Mouse (Mus musculus): Measurements from ENCODE around the gene Gnb1. TPM values are rescaled to one million over a fixed set of nuclear protein-coding genes. Genes with fewer than 3 reads are reported as not detected.
"Not testable (repeated sequence)": the region's sequence is repeated elsewhere in the genome, so short reads cannot be mapped to it uniquely, and the experiment has no call there.

The Gnb1 gene
- polyA plus RNA-seq, 1 experiment from 2014 or later = 300 TPM

DNA sequence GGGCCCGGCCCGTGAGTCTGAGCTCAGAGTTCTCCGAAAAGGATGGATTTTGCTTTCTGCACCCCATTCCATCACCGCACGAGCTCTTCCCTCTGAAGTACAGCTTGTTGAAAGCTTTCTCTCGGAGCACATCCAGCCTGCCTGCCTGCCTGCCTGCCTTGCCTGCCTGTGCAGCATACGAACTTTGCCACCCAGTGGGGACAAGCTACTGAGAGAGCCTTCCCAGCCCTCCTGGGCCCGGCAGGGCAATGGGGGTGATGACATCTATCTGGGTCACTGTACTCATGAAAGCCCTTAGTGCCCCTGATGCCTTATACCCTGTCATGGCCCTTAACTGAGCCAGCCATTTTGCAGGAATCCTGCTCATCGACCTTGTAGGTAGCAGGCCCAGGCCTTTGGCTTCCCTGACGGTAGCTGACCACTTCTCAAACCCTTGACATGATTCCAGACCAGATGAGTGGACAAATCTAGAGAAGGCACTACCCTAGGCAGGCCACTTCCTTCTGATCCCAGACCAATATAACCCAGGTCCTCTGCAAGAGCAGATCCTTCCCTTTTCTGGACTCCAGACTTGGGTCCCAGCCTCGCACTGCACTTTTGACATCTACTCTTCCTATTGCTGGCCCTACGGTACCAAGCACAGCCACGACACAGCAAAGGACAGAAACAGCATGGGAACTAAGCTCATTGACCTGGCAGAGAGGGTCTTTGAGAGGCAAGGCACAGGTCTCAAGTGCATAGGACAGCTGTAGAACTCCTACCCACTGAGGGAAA lies 23.7 kb upstream of the Gnb1 start:
- no peak overlapping the region for H3K4me2 ChIP-seq (ENCODE audit: low read depth, low read length)
- no peak overlapping the region for H3K4me3 ChIP-seq (ENCODE audit: low read length)
- H3K4me1 ChIP-seq (ENCODE audit: control insufficient read depth, insufficient read depth, low read length) = no peaks in the 10 kb centered on the region
- no peak overlapping the region for H3K27ac ChIP-seq (ENCODE audit: low read length)
- 84% methylated on average over 13 of the region's 13 CpGs for WGBS
- no peak for ATAC-seq
- no peaks in the 10 kb centered on the region for H3K27me3 ChIP-seq (replicated peaks; ENCODE audit: control insufficient read depth, insufficient read depth, low read length)
- no peaks in the 10 kb centered on the region for H3K9me3 ChIP-seq (ENCODE audit: control insufficient read depth, low read length)
- no peak overlapping the region for H3K9ac ChIP-seq (ENCODE audit: low read depth, low read length)
- H3K36me3 ChIP-seq (ENCODE audit: control insufficient read depth, insufficient read depth, low read length) = no peaks in the 10 kb centered on the region

DNA sequence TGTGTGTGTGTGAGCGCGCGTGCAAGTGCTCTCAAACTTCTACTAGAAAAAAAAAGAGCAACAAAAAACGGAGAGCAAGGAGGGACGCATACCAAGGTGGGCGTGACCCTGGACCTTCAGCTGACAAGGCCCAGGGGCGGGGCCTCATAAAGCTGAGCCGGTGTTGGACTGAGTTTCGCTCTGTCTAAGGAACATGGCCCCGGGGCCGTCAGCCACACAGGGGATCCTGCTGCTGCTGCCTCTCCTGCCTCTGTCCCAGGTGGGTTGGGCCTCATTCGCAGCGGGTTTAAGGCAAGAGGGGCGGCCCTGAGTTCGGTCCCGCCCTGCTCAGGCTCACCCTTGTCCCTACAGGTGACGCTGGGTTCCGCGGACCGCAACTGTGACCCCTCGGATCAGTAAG lies 22.2 kb upstream of the Gnb1 start, which contains the start of gene Tmem52:
Tmem52 (plus strand) TSS at position 163 of the 400 bp plus-strand sequence.
- peak within 1 kb of the TSS; percentile 62 for H3K4me2 ChIP-seq (ENCODE audit: low read depth, low read length)
- peaks cover 11% of the 10 kb centered on the region; the same call in 1 of the 2 replicates for H3K4me1 ChIP-seq (ENCODE audit: control insufficient read depth, insufficient read depth, low read length)
- H3K9ac ChIP-seq (ENCODE audit: low read depth, low read length) = peak within 1 kb of the TSS; percentile 56
- H3K9me3 ChIP-seq (ENCODE audit: control insufficient read depth, low read length) = no peaks in the 10 kb centered on the region
- 13% methylated on average over 21 of the region's 21 CpGs for WGBS
- H3K4me3 ChIP-seq (ENCODE audit: low read length) = peak within 1 kb of the TSS; percentile 46
- H3K27ac ChIP-seq (ENCODE audit: low read length) = no peak within 1 kb of the TSS
- peak; percentile 74 for ATAC-seq
- no peaks in the 10 kb centered on the region for H3K27me3 ChIP-seq (replicated peaks; ENCODE audit: control insufficient read depth, insufficient read depth, low read length)
- H3K36me3 ChIP-seq (ENCODE audit: control insufficient read depth, insufficient read depth, low read length) = no peaks in the 10 kb centered on the region

DNA sequence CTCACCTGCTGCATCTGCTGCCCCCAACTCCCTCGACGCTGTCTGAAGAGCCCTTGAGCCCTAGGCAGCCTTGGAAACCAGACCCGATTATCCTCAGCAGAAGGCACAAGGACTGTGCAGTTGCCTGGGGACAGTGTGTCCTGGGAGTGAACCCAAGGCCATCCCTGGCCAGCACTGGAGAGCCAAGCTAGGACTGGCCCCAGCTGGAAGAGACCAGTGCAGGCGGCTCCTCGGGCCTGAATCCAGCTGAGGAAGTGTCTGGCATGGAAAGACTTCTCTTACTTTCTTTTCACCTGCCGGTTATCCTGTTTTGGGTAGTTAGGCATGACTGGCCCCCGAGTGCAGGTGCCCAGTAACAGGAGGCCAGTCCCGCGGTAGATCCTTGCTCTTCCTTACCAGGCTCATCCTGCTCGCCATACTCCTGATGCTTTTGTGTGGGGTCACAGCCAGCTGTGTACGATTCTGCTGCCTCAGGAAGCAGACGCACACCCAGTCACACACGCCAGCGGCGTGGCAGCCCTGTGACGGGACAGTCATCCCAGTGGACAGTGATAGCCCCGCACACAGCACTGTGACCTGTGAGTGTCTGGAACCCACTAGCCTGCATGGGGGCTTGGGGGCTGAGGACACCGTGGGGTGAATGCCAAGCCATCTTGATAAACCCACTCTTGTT lies 21.4 kb upstream of the Gnb1 start:
- no peak overlapping the region for H3K9ac ChIP-seq (ENCODE audit: low read depth, low read length)
- H3K36me3 ChIP-seq (ENCODE audit: control insufficient read depth, insufficient read depth, low read length) = no peaks in the 10 kb centered on the region
- 88% methylated on average over 18 of the region's 18 CpGs for WGBS
- H3K4me2 ChIP-seq (ENCODE audit: low read depth, low read length) = no peak overlapping the region
- ATAC-seq = no peak
- no peaks in the 10 kb centered on the region for H3K9me3 ChIP-seq (ENCODE audit: control insufficient read depth, low read length)
- peaks cover 11% of the 10 kb centered on the region; the same call in 1 of the 2 replicates for H3K4me1 ChIP-seq (ENCODE audit: control insufficient read depth, insufficient read depth, low read length)
- no peak overlapping the region for H3K4me3 ChIP-seq (ENCODE audit: low read length)
- no peak overlapping the region for H3K27ac ChIP-seq (ENCODE audit: low read length)
- no peaks in the 10 kb centered on the region for H3K27me3 ChIP-seq (replicated peaks; ENCODE audit: control insufficient read depth, insufficient read depth, low read length)

DNA sequence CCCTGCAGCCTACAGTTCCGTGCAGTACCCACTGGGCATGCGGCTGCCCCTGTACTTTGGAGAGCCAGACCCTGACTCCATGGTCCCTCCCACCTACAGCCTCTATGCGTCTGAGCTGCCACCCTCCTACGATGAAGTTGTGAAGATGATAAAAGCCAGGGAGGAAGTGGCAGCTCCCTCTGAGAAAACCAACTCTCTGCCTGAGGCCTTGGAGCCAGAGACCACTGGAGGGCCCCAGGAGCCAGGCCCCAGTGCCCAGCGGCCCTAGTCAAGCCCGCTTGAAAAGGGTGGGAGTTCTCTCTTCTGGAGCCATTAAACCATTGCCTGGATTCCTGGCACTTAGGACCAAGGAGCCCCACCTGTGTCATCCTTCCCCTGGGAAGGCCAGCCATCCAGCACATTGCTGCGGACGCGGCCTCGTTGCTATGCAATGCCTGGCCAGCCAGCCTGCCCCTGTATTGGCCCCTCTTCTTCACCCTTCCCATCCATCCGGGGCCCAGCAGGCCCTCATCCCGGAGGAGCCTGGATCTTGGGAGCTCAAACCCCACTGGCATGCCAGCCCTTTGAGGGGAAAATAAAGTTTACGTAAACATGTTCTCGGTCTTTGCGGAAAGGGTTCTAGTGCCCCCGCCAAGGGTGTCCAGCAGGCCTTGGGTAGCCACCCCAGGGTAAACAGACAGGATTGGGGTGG lies 20.8 kb upstream of the Gnb1 start:
- WGBS = 79% methylated on average over 16 of the region's 16 CpGs
- H3K9ac ChIP-seq (ENCODE audit: low read depth, low read length) = no peak overlapping the region
- H3K36me3 ChIP-seq (ENCODE audit: control insufficient read depth, insufficient read depth, low read length) = no peaks in the 10 kb centered on the region
- H3K27ac ChIP-seq (ENCODE audit: low read length) = no peak overlapping the region
- H3K27me3 ChIP-seq (replicated peaks; ENCODE audit: control insufficient read depth, insufficient read depth, low read length) = no peaks in the 10 kb centered on the region
- H3K4me1 ChIP-seq (ENCODE audit: control insufficient read depth, insufficient read depth, low read length) = peaks cover 11% of the 10 kb centered on the region; the same call in 1 of the 2 replicates
- ATAC-seq = no peak
- no peak overlapping the region for H3K4me2 ChIP-seq (ENCODE audit: low read depth, low read length)
- H3K4me3 ChIP-seq (ENCODE audit: low read length) = no peak overlapping the region
- no peaks in the 10 kb centered on the region for H3K9me3 ChIP-seq (ENCODE audit: control insufficient read depth, low read length)

DNA sequence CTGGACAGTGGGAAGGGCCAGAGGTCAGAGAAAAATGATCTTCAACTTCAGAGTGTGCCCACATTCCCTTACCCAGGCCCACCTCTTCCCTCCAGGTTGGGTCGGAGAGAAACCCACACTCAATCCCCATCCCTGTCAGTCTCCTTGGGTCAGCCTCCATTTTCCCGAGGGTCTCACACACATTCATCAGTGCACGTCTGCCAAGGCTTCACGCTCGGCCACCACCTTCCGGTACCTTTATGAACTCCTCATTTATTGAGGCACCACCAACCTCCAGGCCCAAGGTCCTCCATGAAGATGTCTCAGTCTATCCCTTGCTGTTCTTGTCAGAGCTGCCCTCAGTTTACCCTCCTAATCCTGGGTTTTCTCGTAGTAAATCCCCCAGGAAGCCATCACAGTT lies 20.2 kb upstream of the Gnb1 start:
- WGBS = 90% methylated on average over 7 of the region's 7 CpGs
- H3K4me1 ChIP-seq (ENCODE audit: control insufficient read depth, insufficient read depth, low read length) = peaks cover 11% of the 10 kb centered on the region; the same call in 1 of the 2 replicates
- H3K9ac ChIP-seq (ENCODE audit: low read depth, low read length) = no peak overlapping the region
- no peak overlapping the region for H3K27ac ChIP-seq (ENCODE audit: low read length)
- H3K36me3 ChIP-seq (ENCODE audit: control insufficient read depth, insufficient read depth, low read length) = no peaks in the 10 kb centered on the region
- H3K4me3 ChIP-seq (ENCODE audit: low read length) = no peak overlapping the region
- no peaks in the 10 kb centered on the region for H3K27me3 ChIP-seq (replicated peaks; ENCODE audit: control insufficient read depth, insufficient read depth, low read length)
- no peaks in the 10 kb centered on the region for H3K9me3 ChIP-seq (ENCODE audit: control insufficient read depth, low read length)
- ATAC-seq = no peak
- no peak overlapping the region for H3K4me2 ChIP-seq (ENCODE audit: low read depth, low read length)

DNA sequence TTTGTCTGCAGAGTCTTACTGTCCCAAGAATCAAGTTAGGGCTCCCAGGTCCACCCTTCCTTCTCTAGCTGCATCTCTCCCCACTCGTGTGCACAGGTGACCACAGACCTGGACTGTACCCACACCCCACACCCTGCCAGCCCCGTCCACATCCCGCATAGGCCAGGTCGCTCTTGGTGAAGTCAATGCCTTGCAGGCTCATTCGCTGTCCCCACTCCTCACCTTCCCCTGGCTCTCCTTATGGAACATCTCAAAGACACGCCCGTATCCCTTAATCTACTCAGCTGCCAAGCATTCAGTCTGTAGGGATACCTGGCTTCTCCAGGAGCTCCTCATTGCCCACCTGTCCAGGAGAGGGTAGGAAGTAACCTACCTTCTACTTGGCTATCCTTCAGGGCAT lies 19.8 kb upstream of the Gnb1 start:
- no peak overlapping the region for H3K4me2 ChIP-seq (ENCODE audit: low read depth, low read length)

DNA sequence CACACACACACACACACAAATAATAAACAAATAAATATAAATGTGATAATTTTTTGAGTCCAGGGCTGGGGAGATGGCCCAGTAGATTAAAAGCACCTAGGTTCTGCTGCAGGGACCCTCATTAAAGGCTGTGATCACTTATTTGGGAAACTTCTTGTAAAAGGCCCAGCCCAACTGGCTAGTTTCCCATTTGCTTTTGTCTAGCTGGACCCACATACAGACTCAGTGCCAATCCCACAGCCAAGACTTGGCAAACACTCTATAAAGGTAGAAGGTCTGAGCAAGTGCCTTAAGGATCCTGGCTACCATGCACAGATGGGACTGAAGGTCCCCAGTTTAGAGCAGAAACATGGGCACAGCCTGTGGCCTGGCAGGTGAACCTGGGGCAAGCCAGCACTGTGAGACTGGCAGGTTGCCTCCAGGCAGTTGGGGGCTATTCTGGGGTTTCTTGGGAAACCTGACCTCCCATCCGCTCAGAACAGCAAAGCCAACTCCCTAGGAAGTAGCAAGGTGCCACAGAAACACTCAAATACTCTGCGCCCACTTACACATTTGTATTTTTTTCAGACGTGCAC lies 18.4 kb upstream of the Gnb1 start:
- Histone ChIP-seq H3K27me3 (replicated peaks; ENCODE audit: control insufficient read depth, insufficient read depth, low read length) (no peaks in the 10 kb centered on the region), H3K36me3 (ENCODE audit: control insufficient read depth, insufficient read depth, low read length) (no peaks in the 10 kb centered on the region), H3K9me3 (ENCODE audit: control insufficient read depth, low read length) (no peaks in the 10 kb centered on the region), H3K27ac (ENCODE audit: low read length) (peak overlapping the region; percentile 43), H3K4me1 (ENCODE audit: control insufficient read depth, insufficient read depth, low read length) (peaks cover 11% of the 10 kb centered on the region; the same call in 1 of the 2 replicates), H3K4me3 (ENCODE audit: low read length) (no peak overlapping the region), H3K4me2 (ENCODE audit: low read depth, low read length) (no peak overlapping the region), H3K9ac (ENCODE audit: low read depth, low read length) (peak overlapping the region; percentile 25; the same call in 1 of the 2 replicates)
- ATAC-seq = peak; percentile 10
- whole genome bisulfite sequencing = 62% methylated on average over 3 of the region's 3 CpGs

More for the DNA sequence above, 19.8 kb upstream of the Gnb1 start:
- Histone ChIP-seq H3K27me3 (replicated peaks; ENCODE audit: control insufficient read depth, insufficient read depth, low read length) (no peaks in the 10 kb centered on the region), H3K9me3 (ENCODE audit: control insufficient read depth, low read length) (no peaks in the 10 kb centered on the region), H3K4me1 (ENCODE audit: control insufficient read depth, insufficient read depth, low read length) (peaks cover 11% of the 10 kb centered on the region; the same call in 1 of the 2 replicates), H3K27ac (ENCODE audit: low read length) (no peak overlapping the region), H3K36me3 (ENCODE audit: control insufficient read depth, insufficient read depth, low read length) (no peaks in the 10 kb centered on the region), H3K9ac (ENCODE audit: low read depth, low read length) (no peak overlapping the region), H3K4me3 (ENCODE audit: low read length) (no peak overlapping the region)
- ATAC-seq = no peak
- 88% methylated on average over 7 of the region's 7 CpGs for WGBS

DNA sequence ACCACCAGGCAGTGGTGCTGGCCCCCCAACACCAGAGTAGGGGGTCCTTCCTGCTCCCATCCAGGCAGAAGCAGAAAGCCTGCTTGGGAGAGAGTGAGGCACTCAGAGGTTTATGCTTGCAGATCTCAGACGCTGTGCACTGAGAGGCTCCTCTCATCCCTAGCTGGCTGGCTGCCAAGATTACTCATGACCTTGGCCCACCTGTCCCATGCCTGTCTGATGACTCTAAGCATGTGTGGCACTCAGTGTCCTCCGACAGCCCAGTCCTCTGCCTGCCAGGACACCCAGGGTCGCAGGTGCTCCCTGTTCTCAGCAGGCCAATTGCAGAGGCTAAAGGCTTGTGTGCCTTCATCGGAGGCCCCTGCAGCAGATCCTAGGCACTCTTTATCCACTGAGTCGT lies 17.8 kb upstream of the Gnb1 start:
- H3K4me3 ChIP-seq (ENCODE audit: low read length) = no peak overlapping the region
- H3K4me2 ChIP-seq (ENCODE audit: low read depth, low read length) = no peak overlapping the region
- WGBS = 35% methylated on average over 5 of the region's 5 CpGs
- H3K9ac ChIP-seq (ENCODE audit: low read depth, low read length) = 0 out of 2 replicates have a peak overlapping the region, but pooled peaks have one; percentile 25
- peaks cover 11% of the 10 kb centered on the region; the same call in 1 of the 2 replicates for H3K4me1 ChIP-seq (ENCODE audit: control insufficient read depth, insufficient read depth, low read length)
- ATAC-seq = peak; percentile 91
- no peaks in the 10 kb centered on the region for H3K9me3 ChIP-seq (ENCODE audit: control insufficient read depth, low read length)
- peak overlapping the region; percentile 43 for H3K27ac ChIP-seq (ENCODE audit: low read length)
- H3K36me3 ChIP-seq (ENCODE audit: control insufficient read depth, insufficient read depth, low read length) = no peaks in the 10 kb centered on the region
- H3K27me3 ChIP-seq (replicated peaks; ENCODE audit: control insufficient read depth, insufficient read depth, low read length) = no peaks in the 10 kb centered on the region

DNA sequence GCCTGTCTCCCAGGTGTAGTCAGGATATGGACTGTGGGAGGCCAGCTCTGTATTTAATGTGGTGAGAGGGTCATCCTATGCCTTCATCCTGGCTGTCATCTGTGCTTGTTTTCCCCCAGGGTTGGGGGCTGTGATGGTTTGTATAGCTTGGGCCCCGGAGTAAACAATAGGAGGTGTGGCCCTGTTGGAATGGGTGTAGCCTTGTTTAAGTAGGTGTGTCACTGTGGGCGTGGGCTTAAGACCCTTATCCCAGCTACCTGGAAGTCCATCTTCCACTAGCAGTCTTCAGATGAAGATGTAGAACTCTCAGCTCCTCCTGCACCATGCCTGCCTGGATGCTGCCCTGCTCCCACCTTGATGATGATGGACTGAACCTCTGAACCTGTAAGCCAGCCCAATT lies 17.4 kb upstream of the Gnb1 start:
- H3K4me3 ChIP-seq (ENCODE audit: low read length); ATAC-seq; H3K9me3 ChIP-seq (ENCODE audit: control insufficient read depth, low read length); H3K27ac ChIP-seq (ENCODE audit: low read length); H3K27me3 ChIP-seq (replicated peaks; ENCODE audit: control insufficient read depth, insufficient read depth, low read length); H3K9ac ChIP-seq (ENCODE audit: low read depth, low read length); H3K4me2 ChIP-seq (ENCODE audit: low read depth, low read length); H3K36me3 ChIP-seq (ENCODE audit: control insufficient read depth, insufficient read depth, low read length): not testable (repeated sequence)
- 38% methylated on average over 2 of the region's 2 CpGs for WGBS
- peaks cover 11% of the 10 kb centered on the region; the same call in 1 of the 2 replicates for H3K4me1 ChIP-seq (ENCODE audit: control insufficient read depth, insufficient read depth, low read length)
